Mouse (Mus musculus): ENCODE results near the gene Acbd3.

- TF ChIP-seq EP300 (IDR thresholded peaks at IDR 0.05; ENCODE audit: insufficient read depth, low read depth, low read length) (no peak), CTCF (IDR thresholded peaks at IDR 0.05) (no peak), POLR2A (IDR thresholded peaks at IDR 0.05; ENCODE audit: insufficient read depth, low read depth, low read length) (no peak)
Observed at GRCm38 (mm10) chr1:180775849-180776493, 50.1 kb downstream of the Acbd3 start.
